Mouse (Mus musculus): Measurements from ENCODE around the gene Adam15. TPM values are rescaled to one million over a fixed set of nuclear protein-coding genes. Genes with fewer than 3 reads are reported as not detected.

Adam15 gene
- polyA plus RNA-seq, 1 experiment: 0.50 TPM

DNA sequence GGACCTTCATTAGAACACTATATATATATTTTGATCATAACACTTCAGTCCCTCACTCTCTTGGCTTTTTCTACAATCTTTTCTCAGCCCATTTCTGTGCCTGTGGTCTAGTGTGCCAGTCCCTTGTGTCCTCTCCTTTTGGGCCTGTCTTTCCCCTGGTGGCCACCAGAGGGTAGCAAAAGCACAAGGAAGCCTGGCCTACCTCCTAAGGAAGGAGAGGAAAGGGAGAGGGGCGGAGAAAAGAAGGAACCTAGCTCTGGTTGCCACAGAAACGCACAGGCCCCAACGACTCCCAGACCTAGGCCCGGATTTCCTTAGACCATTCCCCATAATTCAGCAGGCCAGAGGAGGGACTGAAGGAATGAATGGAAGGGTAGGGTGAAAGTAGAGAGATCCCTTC lies 33.0 kb downstream of the Adam15 start:
- peaks cover 67% of the 10 kb centered on the region for H3K27me3 ChIP-seq (ENCODE audit: control insufficient read depth)
- no peaks in the 10 kb centered on the region for H3K36me3 ChIP-seq (ENCODE audit: control insufficient read depth)
- TF ChIP-seq GATA1 (IDR thresholded peaks at IDR 0.05; ENCODE audit: low read length): no peak
- TF ChIP-seq TAL1 (IDR thresholded peaks at IDR 0.05; ENCODE audit: low read length): no peak
- peaks cover 6% of the 10 kb centered on the region for H3K4me1 ChIP-seq (ENCODE audit: control insufficient read depth)
- H3K9me3 ChIP-seq (ENCODE audit: control insufficient read depth, low read length): peaks cover 8% of the 10 kb centered on the region; the same call in 1 of the 2 replicates
- no peak overlapping the region for H3K4me3 ChIP-seq (replicated peaks)

GRCm38 (mm10) chr3:89315930-89316831 lies 33.6 kb downstream of the Adam15 start:
- peaks cover 60% of the 10 kb centered on the region for H3K27me3 ChIP-seq (ENCODE audit: control insufficient read depth)
- H3K4me1 ChIP-seq (ENCODE audit: control insufficient read depth): peaks cover 6% of the 10 kb centered on the region
- TF ChIP-seq TAL1 (IDR thresholded peaks at IDR 0.05; ENCODE audit: low read length) (no peak), GATA1 (IDR thresholded peaks at IDR 0.05; ENCODE audit: low read length) (no peak)
- no peaks in the 10 kb centered on the region for H3K36me3 ChIP-seq (ENCODE audit: control insufficient read depth)
- H3K9me3 ChIP-seq (ENCODE audit: control insufficient read depth, low read length): peaks cover 7% of the 10 kb centered on the region; the same call in 1 of the 2 replicates
- H3K4me3 ChIP-seq (replicated peaks): no peak overlapping the region

DNA sequence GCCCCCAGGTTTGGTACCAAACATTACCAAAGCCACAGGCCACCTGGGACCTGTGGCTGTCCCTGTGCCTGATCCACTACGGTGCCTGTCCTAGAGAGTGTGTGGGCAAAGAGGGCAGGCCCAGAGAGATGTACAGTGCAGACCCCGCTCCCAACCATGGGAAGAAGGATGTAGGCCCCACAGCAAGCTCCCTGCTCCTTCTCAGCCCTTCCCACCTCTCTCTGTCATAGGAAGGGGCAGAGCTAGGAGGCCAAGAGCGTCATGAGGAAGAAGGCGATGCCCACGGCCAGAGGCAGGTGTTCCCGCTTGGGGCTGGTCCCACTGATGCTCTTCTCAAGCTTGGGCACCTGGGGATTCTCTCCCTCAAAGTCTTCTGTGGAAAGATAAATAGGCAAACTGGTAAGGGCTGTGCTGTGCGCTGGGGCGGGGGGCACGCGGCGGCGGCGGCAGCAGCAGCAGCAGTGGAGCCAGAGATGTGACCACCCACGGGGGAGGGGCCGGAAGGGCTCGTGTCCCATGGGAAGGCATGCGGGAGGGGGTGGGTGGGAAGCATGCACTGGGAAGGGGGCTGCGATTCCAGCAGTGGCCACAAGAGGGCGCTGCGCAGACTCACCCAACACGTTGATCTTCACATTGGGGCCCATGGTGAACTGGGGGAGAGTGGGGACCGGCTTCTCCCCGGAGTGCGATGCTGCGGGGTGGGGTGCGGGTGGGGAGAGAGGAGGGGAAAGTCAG lies 34.4 kb downstream of the Adam15 start:
- Histone ChIP-seq H3K4me1 (ENCODE audit: control insufficient read depth) (peaks cover 4% of the 10 kb centered on the region), H3K4me3 (replicated peaks) (no peak overlapping the region), H3K36me3 (ENCODE audit: control insufficient read depth) (no peaks in the 10 kb centered on the region), H3K27me3 (ENCODE audit: control insufficient read depth) (peaks cover 52% of the 10 kb centered on the region), H3K9me3 (ENCODE audit: control insufficient read depth, low read length) (peaks cover 2% of the 10 kb centered on the region; the same call in 1 of the 2 replicates)
- TF ChIP-seq GATA1 (IDR thresholded peaks at IDR 0.05; ENCODE audit: low read length) (no peak), TAL1 (IDR thresholded peaks at IDR 0.05; ENCODE audit: low read length) (no peak)

- H3K4me3 ChIP-seq (replicated peaks): no peak overlapping the region
- H3K36me3 ChIP-seq (ENCODE audit: control insufficient read depth): no peaks in the 10 kb centered on the region
- no peaks in the 10 kb centered on the region; the same call in 1 of the 2 replicates for H3K9me3 ChIP-seq (ENCODE audit: control insufficient read depth, low read length)
- H3K27me3 ChIP-seq (ENCODE audit: control insufficient read depth): peaks cover 47% of the 10 kb centered on the region
- TF ChIP-seq TAL1 (IDR thresholded peaks at IDR 0.05; ENCODE audit: low read length) (no peak), GATA1 (IDR thresholded peaks at IDR 0.05; ENCODE audit: low read length) (no peak)
- H3K4me1 ChIP-seq (ENCODE audit: control insufficient read depth): peaks cover 4% of the 10 kb centered on the region
Observed at GRCm38 (mm10) chr3:89314791-89315190, 35.0 kb downstream of the Adam15 start.

- Histone ChIP-seq H3K4me3 (replicated peaks) (no peak overlapping the region), H3K9me3 (ENCODE audit: control insufficient read depth, low read length) (no peaks in the 10 kb centered on the region; the same call in 1 of the 2 replicates), H3K36me3 (ENCODE audit: control insufficient read depth) (no peaks in the 10 kb centered on the region), H3K4me1 (ENCODE audit: control insufficient read depth) (peaks cover 4% of the 10 kb centered on the region), H3K27me3 (ENCODE audit: control insufficient read depth) (peaks cover 42% of the 10 kb centered on the region)
- TF ChIP-seq TAL1 (IDR thresholded peaks at IDR 0.05; ENCODE audit: low read length) (no peak), GATA1 (IDR thresholded peaks at IDR 0.05; ENCODE audit: low read length) (no peak)
Observed at GRCm38 (mm10) chr3:89314340-89314739, 35.5 kb downstream of the Adam15 start.

DNA sequence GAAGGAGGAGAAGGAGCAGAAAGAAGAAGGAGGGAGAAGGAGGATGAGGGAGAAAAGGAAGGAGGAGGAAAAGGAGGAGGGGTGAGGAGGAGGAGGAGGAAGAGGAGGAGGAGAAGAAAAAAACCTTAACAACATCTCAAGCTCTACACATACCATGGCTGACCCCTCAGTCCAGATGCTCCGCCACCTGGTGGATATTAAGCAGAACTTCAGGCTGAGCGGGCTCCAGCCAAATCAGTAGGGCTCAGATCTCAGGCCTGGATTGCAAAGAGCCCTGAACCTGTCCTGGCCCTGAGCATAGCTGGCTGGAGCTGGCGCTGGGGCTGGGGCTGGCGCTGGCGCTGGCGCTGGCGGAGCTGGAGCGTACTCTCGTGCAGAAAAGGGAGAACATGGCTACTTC lies 41.7 kb downstream of the Adam15 start:
- TF ChIP-seq TAL1 (IDR thresholded peaks at IDR 0.05; ENCODE audit: low read length): no peak
- TF ChIP-seq GATA1 (IDR thresholded peaks at IDR 0.05; ENCODE audit: low read length): no peak
- Histone ChIP-seq H3K27me3 (ENCODE audit: control insufficient read depth) (no peaks in the 10 kb centered on the region; the same call in 1 of the 2 replicates), H3K9me3 (ENCODE audit: control insufficient read depth, low read length) (no peaks in the 10 kb centered on the region)

GRCm38 (mm10) chr3:89305551-89306325 lies 44.1 kb downstream of the Adam15 start:
- TF ChIP-seq TAL1 (IDR thresholded peaks at IDR 0.05; ENCODE audit: low read length): no peak
- no peak for TF ChIP-seq GATA1 (IDR thresholded peaks at IDR 0.05; ENCODE audit: low read length)
- H3K27me3 ChIP-seq (ENCODE audit: control insufficient read depth): peaks cover 2% of the 10 kb centered on the region; the same call in 1 of the 2 replicates
- no peaks in the 10 kb centered on the region for H3K9me3 ChIP-seq (ENCODE audit: control insufficient read depth, low read length)
- no peak overlapping the region for H3K4me3 ChIP-seq (replicated peaks)
- no peaks in the 10 kb centered on the region for H3K36me3 ChIP-seq (ENCODE audit: control insufficient read depth)
- no peaks in the 10 kb centered on the region for H3K4me1 ChIP-seq (ENCODE audit: control insufficient read depth)

More for the DNA sequence above, 41.7 kb downstream of the Adam15 start:
- H3K4me3 ChIP-seq (replicated peaks): no peak overlapping the region
- no peaks in the 10 kb centered on the region for H3K4me1 ChIP-seq (ENCODE audit: control insufficient read depth)
- H3K36me3 ChIP-seq (ENCODE audit: control insufficient read depth): no peaks in the 10 kb centered on the region

- TF ChIP-seq TAL1 (IDR thresholded peaks at IDR 0.05; ENCODE audit: low read length) (no peak), GATA1 (IDR thresholded peaks at IDR 0.05; ENCODE audit: low read length) (no peak)
- H3K4me1 ChIP-seq (ENCODE audit: control insufficient read depth): no peaks in the 10 kb centered on the region
- no peaks in the 10 kb centered on the region for H3K9me3 ChIP-seq (ENCODE audit: control insufficient read depth, low read length)
- no peak overlapping the region for H3K4me3 ChIP-seq (replicated peaks)
- H3K27me3 ChIP-seq (ENCODE audit: control insufficient read depth): peaks cover 6% of the 10 kb centered on the region
- no peaks in the 10 kb centered on the region for H3K36me3 ChIP-seq (ENCODE audit: control insufficient read depth)
Observed at GRCm38 (mm10) chr3:89305105-89305504, 44.7 kb downstream of the Adam15 start.
